Mouse (Mus musculus): ENCODE results near the gene Agt.

DNA sequence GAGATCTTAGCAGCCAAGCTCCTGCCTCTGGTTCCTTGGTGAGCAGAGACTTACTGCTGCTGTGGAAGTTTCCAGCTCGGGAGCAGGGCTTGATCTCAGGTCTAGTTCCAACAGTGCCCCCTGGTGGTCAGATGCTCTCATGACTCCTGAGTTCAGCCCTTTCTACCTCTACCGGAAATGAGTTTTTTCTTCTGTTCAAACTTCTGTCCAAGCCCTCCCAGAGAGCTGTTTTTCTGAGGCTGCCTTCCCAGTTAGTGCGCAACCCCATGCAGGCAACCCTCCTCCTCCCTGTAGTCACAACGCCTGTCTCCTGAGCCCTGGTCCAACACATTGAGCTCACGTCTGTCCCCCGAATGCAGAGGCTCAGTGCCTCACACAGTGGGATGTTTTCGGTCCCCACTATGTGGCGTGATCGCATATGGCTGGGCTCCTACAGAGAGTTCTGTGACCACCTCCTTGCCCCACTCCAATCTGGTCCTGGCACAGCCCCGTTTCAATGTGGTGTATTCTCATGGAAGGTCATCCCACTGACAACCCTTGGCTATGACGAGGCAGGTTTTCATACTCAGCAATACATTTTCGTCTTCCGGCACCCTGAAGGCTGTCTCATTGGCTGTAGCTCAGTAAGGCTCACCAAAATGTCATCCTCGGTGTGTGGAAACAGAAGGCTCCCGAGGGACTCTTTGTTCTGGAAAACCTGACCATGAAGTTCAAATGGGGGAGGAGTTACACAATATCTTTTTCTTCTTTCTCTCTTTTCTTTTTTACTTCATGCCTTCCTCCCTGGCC lies 4.2 kb upstream of the Agt start:
- TF ChIP-seq POLR2A (IDR thresholded peaks at IDR 0.05; ENCODE audit: low read depth, low read length) (peak; percentile 70), NRF1 (IDR thresholded peaks at IDR 0.05; ENCODE audit: low read depth, low read length) (no peak; the same call in 1 of the 2 replicates), CTCF (conservative IDR thresholded peaks at IDR 0.05 in 1 of 2, IDR thresholded peaks at IDR 0.05 in 1 of 2; ENCODE audit: low read depth in 2 of 2, low read length in 2 of 2) (peak; percentile 81 to 89), MAX (IDR thresholded peaks at IDR 0.05; ENCODE audit: low read length) (peak; percentile 21; the same call in 1 of the 2 replicates), ZC3H11A (IDR thresholded peaks at IDR 0.05; ENCODE audit: low read depth, low read length) (no peak), USF1 (IDR thresholded peaks at IDR 0.05; ENCODE audit: low read depth, low read length) (no peak), MAFK (IDR thresholded peaks at IDR 0.05; ENCODE audit: insufficient replicate concordance, low read length) (0 out of 2 replicates have a peak, but pooled peaks have one; percentile 38), RAD21 (IDR thresholded peaks at IDR 0.05; ENCODE audit: low read depth, low read length) (peak; percentile 80), EP300 (IDR thresholded peaks at IDR 0.05; ENCODE audit: low read length) (peak; percentile 45)

Data from CH12.LX (cell line).